Mouse (Mus musculus): ENCODE data around the gene Pak6. TPM values are rescaled to one million over a fixed set of nuclear protein-coding genes. Genes with fewer than 3 reads are reported as not detected.
A peak's percentile ranks its signal among the peaks of the same experiment; 100 is the strongest.

Pak6 gene
- total RNA-seq, 2 experiments from 2014 or later: 17.9 to 26.0 TPM

DNA sequence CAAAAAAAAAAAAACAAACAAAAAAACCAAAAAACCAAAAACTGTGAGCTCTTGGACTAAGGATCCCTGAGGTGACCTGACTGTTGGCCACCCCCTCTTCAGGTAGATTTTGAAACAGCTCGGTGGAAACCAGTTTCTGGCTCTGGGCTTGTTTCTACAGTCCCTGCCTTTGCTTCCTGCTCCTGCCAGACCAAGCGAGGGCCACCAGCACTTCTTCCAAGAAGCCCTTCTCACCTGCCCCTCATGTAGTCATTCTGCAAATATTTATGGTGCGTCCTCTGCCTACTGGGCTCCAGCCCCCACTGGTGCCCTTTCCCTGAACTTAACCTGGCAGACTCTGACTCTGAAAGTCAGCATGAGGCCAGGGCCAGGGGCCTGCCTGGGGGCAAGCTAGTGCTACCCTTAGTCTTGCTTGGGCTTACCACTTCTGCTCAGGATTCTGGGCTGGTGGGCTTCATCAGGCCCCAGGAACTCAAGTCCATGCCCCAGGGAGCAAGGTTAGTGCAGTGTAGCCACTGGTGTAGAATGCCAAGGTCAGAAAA lies 1.9 kb downstream of the Pak6 start:
- DNase-seq: peak in 1 of 2 experiments; percentile 33

GRCm38 (mm10) chr2:118665616-118666015 lies 2.5 kb downstream of the Pak6 start:
- peak in 1 of 2 experiments; percentile 28 for DNase-seq

- peak; percentile 48 to 65 for DNase-seq
These were observed 4.1 kb downstream of the Pak6 start for GRCm38 (mm10) chr2:118667181-118667580.

GRCm38 (mm10) chr2:118669245-118669644 lies 6.1 kb downstream of the Pak6 start:
- DNase-seq: no peak

DNA sequence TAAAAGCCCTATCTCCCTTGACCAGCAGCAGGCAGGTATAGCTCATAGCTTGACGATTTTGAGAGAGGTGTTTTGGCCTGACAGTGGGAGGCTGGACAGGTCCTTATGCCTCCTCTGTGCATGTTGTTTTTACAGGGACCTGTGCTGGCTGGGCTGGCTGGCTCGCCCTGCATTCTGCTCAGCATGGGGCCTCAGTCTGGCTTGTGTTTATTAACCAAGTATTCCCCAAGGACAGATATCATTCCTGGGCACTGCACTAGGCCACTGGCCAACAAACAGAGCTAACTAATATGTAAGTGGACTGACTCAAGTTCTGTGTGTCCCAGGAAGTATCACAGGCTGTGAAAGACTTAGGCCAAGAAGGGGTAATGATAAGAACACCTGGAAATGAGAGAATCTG lies 6.7 kb downstream of the Pak6 start:
- DNase-seq: peak; percentile 70 to 74

DNA sequence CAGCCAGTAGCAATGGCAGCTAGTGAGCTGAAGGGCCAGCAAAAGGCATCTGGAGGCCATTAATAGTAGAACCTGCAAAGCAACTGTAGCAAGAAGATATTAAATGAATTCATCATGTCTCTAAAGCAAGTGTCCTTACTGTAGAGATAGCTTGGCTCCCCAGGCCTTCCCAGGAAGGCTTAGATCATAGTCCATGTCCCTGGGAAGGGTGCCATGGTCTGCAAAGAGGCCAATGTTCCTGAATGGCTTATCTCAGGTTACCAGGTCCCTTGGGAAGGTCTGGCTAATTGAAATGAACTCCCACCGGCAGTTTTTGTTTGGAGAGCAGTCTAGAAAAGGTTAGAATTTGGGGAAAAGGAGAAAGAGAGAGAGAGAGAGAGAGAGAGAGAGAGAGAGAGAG lies 8.6 kb downstream of the Pak6 start:
- peak; percentile 73 to 74 for DNase-seq

DNA sequence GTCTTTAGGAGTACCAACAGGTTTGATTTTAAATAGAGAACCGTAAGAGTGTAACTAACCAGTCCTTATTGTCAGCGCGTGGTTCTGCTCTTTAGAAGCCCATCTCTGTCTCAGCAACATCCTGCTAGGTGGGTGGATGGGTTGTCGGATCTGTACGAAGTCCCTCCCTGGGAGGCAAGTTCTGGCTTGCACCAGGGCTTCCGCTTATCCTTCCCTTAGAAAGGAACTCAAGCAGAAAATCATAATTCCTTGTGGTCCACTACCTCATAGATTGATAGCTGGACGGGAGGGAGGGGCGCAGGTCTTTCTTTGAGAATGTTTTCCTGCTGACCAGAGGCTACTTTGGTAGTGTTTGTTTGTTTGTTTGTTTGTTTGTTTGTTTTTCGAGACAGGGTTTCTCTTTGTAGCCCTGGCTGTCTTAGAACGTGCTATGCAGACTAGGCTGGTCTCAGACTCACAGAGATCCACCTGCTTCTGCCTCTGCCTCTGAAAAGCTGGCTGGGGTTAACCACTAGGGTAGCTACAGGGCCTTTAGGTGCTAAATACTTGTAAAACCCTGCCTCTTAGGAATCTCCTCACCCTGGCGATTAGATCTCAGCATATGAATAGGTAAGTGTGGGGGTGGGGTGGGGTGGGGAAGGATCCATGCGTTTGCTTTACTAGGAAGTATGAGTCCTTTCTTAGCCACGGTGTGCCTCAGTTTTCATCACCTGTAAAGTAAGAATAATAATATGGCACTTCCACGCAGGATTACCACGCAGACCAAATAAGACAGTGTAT lies 10.8 kb downstream of the Pak6 start:
- no peak for DNase-seq

DNA sequence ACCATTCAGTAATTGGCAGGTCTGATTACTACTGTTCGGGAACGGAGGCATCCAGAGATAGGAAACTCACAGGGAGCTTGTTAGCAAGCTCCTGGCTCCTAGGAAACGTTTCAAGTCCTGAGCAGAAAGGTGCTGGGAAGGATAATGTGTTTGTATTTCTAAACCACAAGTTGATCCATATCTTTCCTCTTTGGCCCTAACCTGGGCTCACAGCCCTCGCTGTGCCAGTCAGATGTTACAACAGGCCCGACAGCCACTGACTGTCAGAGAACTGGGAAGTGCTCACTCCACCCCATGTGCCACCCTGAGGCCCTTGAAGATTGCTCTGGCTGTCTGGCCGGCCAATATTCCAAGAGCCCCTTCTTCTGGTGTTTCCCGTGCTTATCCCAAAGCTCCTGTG lies 11.4 kb downstream of the Pak6 start:
- no peak for DNase-seq

DNA sequence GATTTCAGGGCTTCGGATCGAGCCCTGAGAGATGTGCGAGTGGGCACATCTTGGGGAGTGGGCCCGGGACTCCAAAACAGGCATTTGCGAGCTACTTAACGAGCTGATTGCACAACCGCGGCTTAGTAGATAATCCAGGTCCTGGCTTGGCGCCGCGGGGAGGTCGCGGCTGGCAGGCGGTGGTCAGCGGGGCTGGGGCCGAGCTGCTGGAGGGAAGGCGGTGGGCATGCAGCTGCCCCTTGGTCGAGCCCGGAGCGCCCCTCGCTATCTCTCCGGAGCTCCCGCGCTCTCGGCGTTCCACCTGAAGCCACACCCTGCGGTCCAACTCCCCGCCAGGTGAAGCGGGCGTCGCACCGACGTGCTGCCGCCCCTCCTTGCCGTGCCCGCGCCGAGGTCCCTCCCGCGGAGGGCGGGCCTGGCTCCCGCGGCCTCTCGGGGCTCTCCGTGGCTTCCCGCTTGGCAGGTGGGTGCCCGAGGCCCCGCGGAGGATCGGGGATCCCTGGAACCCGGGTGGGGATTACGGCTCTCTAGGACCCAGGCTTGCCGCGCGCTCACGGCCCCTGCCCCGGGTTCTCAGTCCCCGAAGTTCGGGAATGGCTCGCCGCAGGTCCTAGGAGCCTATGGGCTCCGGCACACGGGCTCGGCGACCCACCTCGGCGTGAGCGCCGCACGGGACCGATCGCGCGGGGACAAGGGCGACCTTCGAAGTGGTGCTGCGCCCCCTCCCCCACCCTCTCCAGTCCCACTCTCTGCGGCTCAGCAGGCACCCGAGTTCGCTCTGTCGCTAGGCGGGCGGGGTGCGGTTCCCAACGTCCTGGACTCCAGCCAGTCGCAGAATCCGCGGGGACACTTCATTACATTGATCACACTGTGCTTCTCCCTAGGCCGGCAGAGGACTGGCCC lies 14.0 kb downstream of the Pak6 start:
- DNase-seq: peak; percentile 69 to 81

- DNase-seq: peak in 1 of 2 experiments; percentile 38
These were observed 14.7 kb downstream of the Pak6 start for GRCm38 (mm10) chr2:118677817-118678216.

DNA sequence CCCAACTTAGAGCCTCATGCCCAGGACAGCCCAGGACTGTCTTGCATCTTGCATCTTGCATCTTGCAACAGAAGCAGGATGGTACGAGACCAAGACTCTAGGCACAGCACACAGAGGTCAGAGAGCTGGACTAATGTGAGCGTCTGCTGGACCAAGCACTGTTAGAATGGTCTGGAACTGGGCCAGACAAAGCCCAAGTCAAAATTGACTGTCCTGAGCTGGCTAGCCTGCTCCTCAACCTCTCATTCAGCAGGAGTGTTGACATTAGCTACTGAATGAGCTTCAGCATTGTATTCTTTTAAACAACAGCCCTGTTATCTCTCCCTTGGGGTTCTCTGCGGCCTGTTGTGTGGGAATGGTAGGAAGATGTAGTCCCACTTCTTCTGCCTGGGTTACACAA lies 16.5 kb downstream of the Pak6 start:
- DNase-seq: no peak

DNA sequence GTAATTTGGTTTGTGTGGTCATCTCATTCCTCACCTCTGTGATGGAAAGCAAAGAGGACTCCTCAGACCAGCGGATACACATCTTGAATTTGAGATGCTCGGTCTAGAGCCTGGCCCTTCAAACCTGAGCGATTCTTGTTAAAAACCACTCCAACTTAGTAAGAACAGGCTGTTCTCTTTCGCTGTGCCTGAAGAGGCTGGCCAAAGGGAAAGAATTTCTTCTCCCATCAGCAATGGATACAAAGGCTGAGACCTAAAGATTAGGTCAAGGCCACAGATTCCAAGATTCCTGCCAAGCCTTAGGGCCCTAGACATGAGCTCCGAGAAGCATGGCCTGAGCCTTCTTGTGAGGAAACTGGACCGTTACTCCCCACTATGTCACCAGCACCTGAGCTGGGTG lies 17.8 kb downstream of the Pak6 start:
- DNase-seq: no peak

DNA sequence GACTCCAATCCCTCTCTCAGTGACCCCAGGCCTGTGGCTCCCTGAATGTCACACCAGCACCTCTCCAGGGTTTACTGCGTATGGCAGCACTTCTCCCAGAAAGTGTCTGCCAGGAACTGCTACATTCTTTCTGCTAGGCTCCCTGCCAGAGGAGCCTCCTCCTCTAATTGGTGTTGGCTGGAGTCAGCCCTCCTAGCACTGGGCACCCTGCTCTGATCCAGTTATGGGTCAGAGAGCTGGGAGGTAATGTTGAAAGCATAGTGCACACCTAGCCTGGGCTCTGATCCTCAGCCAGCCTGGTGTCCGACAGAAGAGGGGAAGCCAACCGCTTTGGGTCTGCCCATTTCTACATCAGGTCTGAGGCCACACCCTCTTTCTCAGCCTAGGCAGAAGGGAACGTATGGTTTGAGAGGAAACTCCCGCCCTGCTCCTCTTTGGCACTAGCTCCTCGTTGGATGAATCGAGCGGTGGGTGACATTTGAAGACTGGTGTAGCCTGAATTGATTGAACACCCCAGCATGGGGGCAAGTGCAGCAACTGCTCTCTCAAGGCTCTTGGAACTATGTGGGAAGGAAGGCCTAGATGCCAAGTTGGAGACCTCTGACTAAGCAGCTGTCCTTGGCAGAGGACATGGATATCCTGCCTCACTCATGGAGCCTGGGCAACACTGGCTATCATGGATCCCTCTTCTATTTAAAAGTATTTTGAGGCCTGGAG lies 19.6 kb downstream of the Pak6 start:
- DNase-seq: peak; percentile 73 to 75

DNA sequence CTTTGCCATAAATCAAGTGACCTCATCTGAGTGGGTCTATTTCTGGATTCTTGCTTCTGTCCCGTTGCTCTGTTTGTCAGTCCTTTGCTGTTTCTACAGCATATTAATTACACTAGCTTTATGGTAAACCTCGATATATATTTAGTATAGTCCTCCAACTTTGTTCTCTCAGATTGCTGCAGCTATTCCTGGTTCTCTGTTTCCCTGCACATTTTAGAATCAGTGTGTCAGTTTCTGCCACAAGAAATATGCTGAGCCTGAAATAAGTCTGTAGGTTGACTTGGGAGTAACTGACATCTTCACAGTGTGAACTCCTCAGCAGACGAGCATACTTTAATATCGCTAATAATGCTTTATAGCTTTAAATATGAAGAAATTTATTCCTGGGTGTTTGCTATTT lies 22.0 kb downstream of the Pak6 start:
- no peak for DNase-seq

- DNase-seq: no peak
These were observed 23.6 kb downstream of the Pak6 start for GRCm38 (mm10) chr2:118686693-118687092.

DNA sequence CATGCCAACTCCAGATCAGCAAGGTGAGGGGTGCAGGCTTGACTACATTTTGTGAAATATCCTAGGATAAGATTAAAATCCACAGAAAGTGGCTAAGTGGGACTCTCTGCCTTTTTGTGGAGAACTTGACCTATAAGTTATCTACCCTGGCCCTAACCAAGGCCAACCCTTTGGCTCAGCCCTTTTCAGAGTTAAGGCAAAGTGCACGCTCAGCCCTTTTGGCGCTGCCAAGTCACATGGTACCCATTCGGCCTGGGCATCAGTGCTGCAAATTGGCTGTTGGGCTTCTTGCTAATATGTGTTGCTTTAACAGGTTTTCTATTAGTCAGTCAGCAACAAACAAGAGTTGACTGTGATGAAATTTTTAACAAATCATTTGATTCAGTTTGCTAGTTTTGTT lies 24.7 kb downstream of the Pak6 start:
- DNase-seq: peak; percentile 80 to 84

- DNase-seq: peak in 1 of 2 experiments; percentile 70
These were observed 26.8 kb downstream of the Pak6 start for GRCm38 (mm10) chr2:118689875-118690274.

- no peak for DNase-seq
These were observed 30.4 kb downstream of the Pak6 start for GRCm38 (mm10) chr2:118693370-118693966.

DNA sequence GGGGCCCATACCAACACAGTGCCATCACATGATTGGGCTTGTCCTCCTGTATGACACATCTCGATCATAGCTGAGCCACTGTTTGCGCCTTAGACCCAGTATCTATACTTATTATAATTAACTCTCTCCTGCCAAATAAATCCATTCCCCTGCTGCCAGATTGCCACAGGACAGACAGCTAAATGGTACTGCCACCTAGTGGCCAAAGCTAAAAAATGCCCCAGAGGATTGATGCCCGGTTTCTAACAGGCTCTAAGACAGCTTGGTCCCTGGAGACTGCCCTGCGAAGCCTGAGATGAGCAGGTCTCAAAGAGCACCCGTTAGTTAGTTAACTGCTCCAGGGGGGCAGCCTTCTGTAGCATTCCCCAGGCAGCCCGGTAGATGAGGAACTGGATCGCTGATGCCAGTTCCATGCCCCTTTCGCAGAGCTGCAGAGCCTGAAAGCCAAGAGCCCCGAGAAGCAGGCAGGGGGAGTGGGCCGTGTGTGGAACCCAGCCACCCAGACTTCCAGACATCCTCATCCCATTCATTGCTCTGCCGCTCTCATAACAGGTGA lies 32.7 kb downstream of the Pak6 start:
- peak in 1 of 2 experiments; percentile 64 for DNase-seq

DNA sequence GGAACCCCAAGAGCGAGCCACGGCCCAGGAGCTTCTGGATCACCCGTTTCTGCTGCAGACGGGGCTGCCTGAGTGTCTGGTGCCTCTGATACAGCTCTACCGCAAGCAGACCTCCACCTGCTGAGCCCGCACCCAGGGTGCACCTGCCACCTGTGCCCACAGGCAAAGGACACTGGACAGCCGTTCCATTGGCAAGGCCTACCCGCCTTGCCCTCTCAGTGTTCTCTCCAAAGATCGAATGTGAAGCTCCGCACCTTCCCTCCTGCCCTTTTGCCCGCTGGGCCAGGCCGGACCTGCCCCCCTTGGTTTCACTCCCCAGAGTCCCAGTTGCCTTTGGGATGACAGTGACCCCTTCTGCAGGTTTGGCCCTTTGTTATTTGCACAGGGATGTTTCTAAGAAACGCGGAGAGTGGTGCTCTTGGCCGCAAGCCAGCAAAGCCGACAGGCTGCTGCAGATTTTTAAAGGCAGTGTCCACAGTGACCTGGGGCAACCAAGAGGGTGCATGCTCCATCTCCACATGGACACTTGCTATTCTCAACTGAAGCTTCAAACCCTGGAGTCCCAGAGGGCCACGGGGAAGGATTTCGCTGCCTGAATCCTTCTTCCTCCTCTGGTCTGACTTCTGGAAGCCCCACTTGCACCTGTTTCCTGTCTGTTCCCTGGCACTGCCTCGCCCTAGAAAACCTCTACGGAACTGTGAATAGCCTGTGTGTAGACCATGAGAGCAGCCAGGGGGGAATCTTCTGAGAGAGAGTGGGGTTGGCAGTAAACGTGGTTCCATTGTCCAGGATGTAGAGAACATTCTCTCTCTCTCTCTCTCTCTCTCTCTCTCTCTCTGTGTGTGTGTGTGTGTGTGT lies 33.6 kb downstream of the Pak6 start:
- peak in 1 of 2 experiments; percentile 58 for DNase-seq

Measured in adrenal gland, postnatal 36 days (tissue).